Mouse (Mus musculus): ENCODE results near the gene Opalin. TPM values are rescaled to one million over a fixed set of nuclear protein-coding genes. Genes with fewer than 3 reads are reported as not detected.

The Opalin gene
- total and polyA plus RNA-seq, 2 experiments from 2014 or later = not detected

- no peak for TF ChIP-seq CTCF (IDR thresholded peaks at IDR 0.05)
- no peak overlapping the region for H3K9ac ChIP-seq (replicated peaks; ENCODE audit: low read length, poor library complexity, severe bottlenecking)
- WGBS = 39% methylated on average over 17 of the region's 17 CpGs
- no peak overlapping the region for H3K27ac ChIP-seq (ENCODE audit: low read depth, low read length)
- no peaks in the 10 kb centered on the region for H3K36me3 ChIP-seq (ENCODE audit: insufficient read depth, low read length)
- H3K27me3 ChIP-seq (ENCODE audit: insufficient read depth, low read length) = peaks cover 10% of the 10 kb centered on the region; the same call in 1 of the 2 replicates
- DNase-seq (ENCODE audit: low spot score) (no peak), ATAC-seq (ENCODE audit: low FRiP score) (0 out of 2 replicates have a peak, but pooled peaks have one; percentile 39)
- peaks cover 4% of the 10 kb centered on the region; the same call in 1 of the 2 replicates for H3K4me1 ChIP-seq (ENCODE audit: insufficient read depth, low read length)
- no peak overlapping the region for H3K4me3 ChIP-seq (ENCODE audit: low read depth, low read length)
- no peak overlapping the region for H3K4me2 ChIP-seq (ENCODE audit: low read depth, low read length, poor library complexity, severe bottlenecking)
- H3K9me3 ChIP-seq (ENCODE audit: low read length) = no peaks in the 10 kb centered on the region
Observed at GRCm38 (mm10) chr19:41113911-41114531, 37.1 kb upstream of the Opalin start.

DNA sequence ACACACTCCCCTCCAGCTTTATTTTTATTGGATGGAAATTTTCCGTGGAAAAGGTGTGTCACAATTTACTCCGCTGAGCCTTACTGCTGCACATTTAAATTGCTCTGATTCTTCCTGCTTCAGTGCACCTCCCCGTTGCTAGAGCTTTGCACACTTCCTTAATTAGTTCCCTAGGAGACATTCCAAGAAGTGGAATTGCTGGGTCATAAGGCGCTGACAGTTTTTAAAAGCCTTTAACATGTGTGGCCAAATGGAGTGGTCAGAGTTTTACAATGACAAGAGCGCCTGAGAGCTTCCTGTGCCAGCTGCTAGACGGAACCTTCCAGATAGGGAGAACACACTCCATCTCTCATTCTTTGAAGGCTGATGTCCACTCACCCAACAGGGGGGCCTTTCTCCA lies 35.7 kb upstream of the Opalin start:
- no peak for ATAC-seq (ENCODE audit: low FRiP score)

DNA sequence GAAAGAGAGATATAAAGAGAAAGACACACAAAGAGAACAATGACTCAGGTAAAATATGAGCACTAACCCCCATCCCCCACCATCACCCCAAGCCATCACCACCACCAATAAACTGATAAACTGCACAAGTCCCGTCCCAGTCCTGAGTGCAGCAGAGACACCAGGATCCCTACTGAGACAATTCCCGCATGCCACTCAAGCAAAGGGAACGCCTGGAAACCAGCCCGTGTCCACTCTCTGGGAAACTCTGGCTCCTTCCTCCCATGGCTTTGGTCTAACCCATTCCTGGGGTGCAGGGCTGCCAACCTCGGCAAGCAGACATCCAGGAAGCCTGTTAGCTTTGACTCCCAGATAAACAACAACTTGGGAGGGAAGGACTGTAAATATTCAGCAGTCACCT lies 33.1 kb upstream of the Opalin start:
- WGBS = 32% methylated on average over 5 of the region's 5 CpGs

More for the DNA sequence above, 35.7 kb upstream of the Opalin start:
- peaks cover 12% of the 10 kb centered on the region for H3K27me3 ChIP-seq (ENCODE audit: insufficient read depth, low read length)
- no peak overlapping the region for H3K9ac ChIP-seq (replicated peaks; ENCODE audit: low read length, poor library complexity, severe bottlenecking)
- no peak overlapping the region for H3K4me3 ChIP-seq (ENCODE audit: low read depth, low read length)
- H3K27ac ChIP-seq (ENCODE audit: low read depth, low read length) = no peak overlapping the region
- DNase-seq (ENCODE audit: low spot score) = no peak
- H3K4me2 ChIP-seq (ENCODE audit: low read depth, low read length, poor library complexity, severe bottlenecking) = no peak overlapping the region
- peaks cover 4% of the 10 kb centered on the region; the same call in 1 of the 2 replicates for H3K4me1 ChIP-seq (ENCODE audit: insufficient read depth, low read length)
- WGBS = 50% methylated on average over 6 of the region's 6 CpGs
- no peak for TF ChIP-seq CTCF (IDR thresholded peaks at IDR 0.05)
- H3K36me3 ChIP-seq (ENCODE audit: insufficient read depth, low read length) = no peaks in the 10 kb centered on the region
- H3K9me3 ChIP-seq (ENCODE audit: low read length) = no peaks in the 10 kb centered on the region

GRCm38 (mm10) chr19:41109496-41109895 lies 32.6 kb upstream of the Opalin start:
- 19% methylated on average over 8 of the region's 8 CpGs for WGBS
- Histone ChIP-seq H3K9ac (replicated peaks; ENCODE audit: low read length, poor library complexity, severe bottlenecking) (no peak overlapping the region), H3K4me2 (ENCODE audit: low read depth, low read length, poor library complexity, severe bottlenecking) (no peak overlapping the region), H3K36me3 (ENCODE audit: insufficient read depth, low read length) (no peaks in the 10 kb centered on the region), H3K4me3 (ENCODE audit: low read depth, low read length) (no peak overlapping the region), H3K4me1 (ENCODE audit: insufficient read depth, low read length) (peaks cover 4% of the 10 kb centered on the region; the same call in 1 of the 2 replicates), H3K27ac (ENCODE audit: low read depth, low read length) (no peak overlapping the region), H3K9me3 (ENCODE audit: low read length) (no peaks in the 10 kb centered on the region), H3K27me3 (ENCODE audit: insufficient read depth, low read length) (peaks cover 21% of the 10 kb centered on the region)
- ATAC-seq (ENCODE audit: low FRiP score) (0 out of 2 replicates have a peak, but pooled peaks have one; percentile 39), DNase-seq (ENCODE audit: low spot score) (peak; percentile 77)
- TF ChIP-seq CTCF (IDR thresholded peaks at IDR 0.05) = no peak

More for the DNA sequence above, 33.1 kb upstream of the Opalin start:
- no peak overlapping the region for H3K4me3 ChIP-seq (ENCODE audit: low read depth, low read length)
- DNase-seq (ENCODE audit: low spot score) (no peak), ATAC-seq (ENCODE audit: low FRiP score) (no peak)
- H3K27me3 ChIP-seq (ENCODE audit: insufficient read depth, low read length) = peaks cover 21% of the 10 kb centered on the region
- H3K4me1 ChIP-seq (ENCODE audit: insufficient read depth, low read length) = peaks cover 4% of the 10 kb centered on the region; the same call in 1 of the 2 replicates
- TF ChIP-seq CTCF (IDR thresholded peaks at IDR 0.05) = no peak
- H3K36me3 ChIP-seq (ENCODE audit: insufficient read depth, low read length) = no peaks in the 10 kb centered on the region
- H3K9me3 ChIP-seq (ENCODE audit: low read length) = no peaks in the 10 kb centered on the region
- no peak overlapping the region for H3K27ac ChIP-seq (ENCODE audit: low read depth, low read length)
- no peak overlapping the region for H3K4me2 ChIP-seq (ENCODE audit: low read depth, low read length, poor library complexity, severe bottlenecking)
- no peak overlapping the region for H3K9ac ChIP-seq (replicated peaks; ENCODE audit: low read length, poor library complexity, severe bottlenecking)

DNA sequence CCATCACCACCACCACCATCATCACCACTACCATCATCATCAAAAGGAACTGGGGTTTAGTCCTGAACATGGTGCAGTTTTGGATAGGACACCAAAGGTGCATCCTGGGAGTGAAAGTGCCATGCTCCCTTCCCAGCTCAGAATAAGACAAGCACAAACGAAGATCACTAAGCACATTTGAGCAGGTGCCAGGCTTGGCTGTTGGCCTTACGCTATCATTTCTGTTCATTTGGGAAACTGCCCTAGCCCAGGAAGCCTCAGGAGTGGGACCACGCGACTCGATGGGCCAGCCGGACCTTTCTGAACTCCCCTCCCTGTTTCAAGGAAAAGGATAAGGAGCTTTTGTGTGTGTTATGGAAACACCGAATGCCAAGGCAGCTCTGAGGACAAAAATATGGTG lies 31.8 kb upstream of the Opalin start:
- H3K27me3 ChIP-seq (ENCODE audit: insufficient read depth, low read length) = peaks cover 21% of the 10 kb centered on the region
- no peaks in the 10 kb centered on the region for H3K9me3 ChIP-seq (ENCODE audit: low read length)
- H3K4me1 ChIP-seq (ENCODE audit: insufficient read depth, low read length) = peaks cover 4% of the 10 kb centered on the region; the same call in 1 of the 2 replicates
- no peaks in the 10 kb centered on the region for H3K36me3 ChIP-seq (ENCODE audit: insufficient read depth, low read length)
- no peak overlapping the region for H3K4me2 ChIP-seq (ENCODE audit: low read depth, low read length, poor library complexity, severe bottlenecking)
- H3K4me3 ChIP-seq (ENCODE audit: low read depth, low read length) = no peak overlapping the region
- H3K9ac ChIP-seq (replicated peaks; ENCODE audit: low read length, poor library complexity, severe bottlenecking) = no peak overlapping the region
- no peak for TF ChIP-seq CTCF (IDR thresholded peaks at IDR 0.05)
- WGBS = 74% methylated on average over 7 of the region's 7 CpGs
- DNase-seq (ENCODE audit: low spot score) (no peak), ATAC-seq (ENCODE audit: low FRiP score) (no peak)
- H3K27ac ChIP-seq (ENCODE audit: low read depth, low read length) = no peak overlapping the region

DNA sequence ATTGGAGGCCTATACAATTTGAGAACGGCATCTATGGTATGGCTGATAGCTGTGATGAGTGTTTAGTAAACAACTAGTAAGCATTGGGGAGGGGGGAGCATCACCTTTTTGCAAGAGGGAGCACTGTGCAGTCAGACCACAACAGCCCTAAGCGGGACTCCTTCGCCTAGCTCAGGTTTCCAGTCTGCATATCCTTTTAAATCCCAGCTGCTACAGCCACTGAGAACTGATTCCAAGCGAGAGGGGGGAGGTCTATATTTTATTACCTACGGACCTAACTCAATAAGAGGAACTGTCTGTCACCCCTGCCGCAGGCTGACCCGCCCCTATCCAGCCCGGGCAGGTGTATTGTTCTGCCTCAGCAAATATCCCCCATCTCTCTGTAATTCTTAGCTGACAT lies 30.6 kb upstream of the Opalin start:
- no peak for TF ChIP-seq CTCF (IDR thresholded peaks at IDR 0.05)
- H3K4me2 ChIP-seq (ENCODE audit: low read depth, low read length, poor library complexity, severe bottlenecking) = no peak overlapping the region
- peaks cover 21% of the 10 kb centered on the region for H3K27me3 ChIP-seq (ENCODE audit: insufficient read depth, low read length)
- H3K4me1 ChIP-seq (ENCODE audit: insufficient read depth, low read length) = peaks cover 4% of the 10 kb centered on the region; the same call in 1 of the 2 replicates
- no peak overlapping the region for H3K4me3 ChIP-seq (ENCODE audit: low read depth, low read length)
- no peak overlapping the region for H3K27ac ChIP-seq (ENCODE audit: low read depth, low read length)
- H3K9me3 ChIP-seq (ENCODE audit: low read length) = no peaks in the 10 kb centered on the region
- WGBS = 69% methylated on average over 8 of the region's 8 CpGs
- no peak for ATAC-seq (ENCODE audit: low FRiP score)
- H3K9ac ChIP-seq (replicated peaks; ENCODE audit: low read length, poor library complexity, severe bottlenecking) = no peak overlapping the region
- no peaks in the 10 kb centered on the region for H3K36me3 ChIP-seq (ENCODE audit: insufficient read depth, low read length)
- DNase-seq (ENCODE audit: low spot score) = no peak

Measured in midbrain, postnatal 0 days (tissue).